ENCODE assay signal across 9 mouse cellular contexts in the genomic region with DNA sequence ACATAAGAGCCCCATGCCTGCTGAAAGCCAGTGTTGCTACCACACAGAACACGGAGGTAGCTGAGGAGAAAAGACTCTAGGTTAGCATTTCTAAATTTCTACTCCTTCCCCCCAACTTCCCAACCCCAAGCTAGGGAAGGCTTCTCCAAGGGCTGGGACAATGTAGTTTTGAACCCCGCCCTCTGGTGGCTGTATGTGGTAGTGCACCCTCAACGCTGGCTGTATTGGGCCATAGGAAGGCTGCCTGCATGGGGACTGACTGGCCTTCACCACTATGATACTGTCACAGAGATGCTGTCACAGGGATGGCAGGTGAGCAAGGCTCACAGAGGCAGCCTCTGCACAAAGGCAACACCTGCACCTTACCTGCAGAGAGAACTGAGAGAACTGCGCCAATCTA. TPM values are rescaled to one million over a fixed set of nuclear protein-coding genes. Genes with fewer than 3 reads are reported as not detected.
DNase-seq lines count a peak whose midpoint lies in the region; ATAC-seq and TF ChIP-seq lines count a peak whose summit lies in the region.
"Had no signal": no experiment of that assay in that cellular context is flagged by ENCODE, and none has a peak within 500 bp of the region (broad histone marks: within the 10 kb centered on the region; RNA-seq: fewer than 3 reads in every experiment).

No protein-coding gene starts in this region.

- no peaks in the 10 kb centered on the region for H3K36me3 ChIP-seq in hindbrain, postnatal 0 days (ENCODE audit: insufficient read depth, low read length)
- H3K36me3 ChIP-seq: neural tube, embryonic 12.5 days had no signal

- H3K4me3 ChIP-seq in hindbrain, postnatal 0 days (ENCODE audit: low read length), result no peak overlapping the region
- H3K4me3 ChIP-seq: neural tube, embryonic 12.5 days had no signal

- no peaks in the 10 kb centered on the region for H3K9me3 ChIP-seq in hindbrain, postnatal 0 days (ENCODE audit: low read length)
- H3K9me3 ChIP-seq: neural tube, embryonic 12.5 days had no signal

- H3K27me3 ChIP-seq in hindbrain, postnatal 0 days (ENCODE audit: insufficient read depth, low read length), result no peaks in the 10 kb centered on the region
- H3K27me3 ChIP-seq: neural tube, embryonic 12.5 days had no signal

- no peak overlapping the region for H3K9ac ChIP-seq in hindbrain, postnatal 0 days (replicated peaks; ENCODE audit: low read length)
- H3K9ac ChIP-seq: neural tube, embryonic 12.5 days had no signal

- H3K4me2 ChIP-seq in hindbrain, postnatal 0 days (ENCODE audit: low read depth, low read length), result no peak overlapping the region
- H3K4me2 ChIP-seq: neural tube, embryonic 12.5 days had no signal

- peak; percentile 99 for TF ChIP-seq CTCF in hindbrain, postnatal 0 days (IDR thresholded peaks at IDR 0.05; ENCODE audit: low read depth)

- DNase-seq in cerebellum, postnatal 36 days, result peak; percentile 88 to 94
- DNase-seq in gastrocnemius, adult 18-20 months (ENCODE audit: low spot score), result peak; percentile 86
- peak; percentile 87 for DNase-seq in hindbrain, postnatal 0 days (ENCODE audit: low spot score)
- DNase-seq in left cerebral cortex, adult 11 months (ENCODE audit: low spot score), result peak; percentile 61
- DNase-seq in lung, postnatal 36 days, result peak; percentile 93
- peak; percentile 78 to 87 for DNase-seq in right cerebral cortex, postnatal 10 days (ENCODE audit: low spot score in 2 of 2)
- peak; percentile 62 for DNase-seq in urinary bladder, postnatal 10 days (ENCODE audit: low spot score)

- WGBS in hindbrain, postnatal 0 days, result 22% methylated on average over 4 of the region's 4 CpGs

- ATAC-seq in activated CD4-positive, CD25-positive, alpha-beta regulatory T cell, adult 4 months, result peak; percentile 35
- peak; percentile 80 for ATAC-seq in hindbrain, postnatal 0 days

- no peak overlapping the region for H3K27ac ChIP-seq in hindbrain, postnatal 0 days
- H3K27ac ChIP-seq: neural tube, embryonic 12.5 days had no signal

- 0 out of 2 replicates have a peak, but pooled peaks cover 3% of the 10 kb centered on the region for H3K4me1 ChIP-seq in hindbrain, postnatal 0 days (ENCODE audit: insufficient read depth, low read length)

RNA-seq across cellular contexts. Expression of gene Zdhhc7, which starts 29.6 kb away (rescaled TPM):
- 1 to 10 TPM; 4.9 to 5.5 TPM for polyA plus RNA-seq in activated CD4-positive, CD25-positive, alpha-beta regulatory T cell, adult 4 months (2017; shearing (Covaris generic))
- 10 to 100 TPM; 20.4 to 24.6 TPM for total RNA-seq in gastrocnemius, adult 18-20 months (2021)
- 37.7 and 46.2 TPM in 2 replicates for total RNA-seq in hindbrain, postnatal 0 days (2014; rRNA removed)
- polyA plus RNA-seq in hindbrain, postnatal 0 days (2015; fragmentation: Nextera tagmentation; extraction: Ambion mirVana), result 25.3 and 26.6 TPM in 2 replicates

RNA-seq across cellular contexts. Expression of gene 6430548M08Rik, which starts 42.3 kb away (rescaled TPM):
- not detected for polyA plus RNA-seq in activated CD4-positive, CD25-positive, alpha-beta regulatory T cell, adult 4 months (2017; shearing (Covaris generic))
- 10 to 100 TPM; 23.3 to 45.0 TPM for total RNA-seq in gastrocnemius, adult 18-20 months (2021)
- total RNA-seq in hindbrain, postnatal 0 days (2014; rRNA removed), result 66.1 and 75.6 TPM in 2 replicates
- polyA plus RNA-seq in hindbrain, postnatal 0 days (2015; fragmentation: Nextera tagmentation; extraction: Ambion mirVana), result 33.9 and 35.6 TPM in 2 replicates
